Comparison of ENCODE assay signal across 8 mouse cellular contexts in the genomic region with DNA sequence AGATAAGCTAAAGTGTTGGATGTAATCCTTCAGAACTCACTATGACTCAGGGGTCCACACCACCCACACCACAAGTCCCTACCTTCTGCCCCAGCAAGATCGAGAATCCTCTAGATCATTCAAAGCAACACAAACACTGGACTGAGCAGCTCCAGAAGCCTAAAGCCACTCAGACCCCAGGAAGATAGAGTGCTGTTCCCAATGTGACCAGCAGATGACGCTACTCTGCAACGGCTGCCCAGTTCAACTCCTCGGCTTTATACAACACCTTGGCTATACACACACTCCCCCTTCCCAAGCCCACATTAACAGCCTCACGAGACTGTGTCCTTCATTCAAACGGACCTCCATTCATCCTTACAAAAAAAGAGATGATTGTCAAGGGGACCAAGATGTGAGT. TPM values are rescaled to one million over a fixed set of nuclear protein-coding genes. Genes with fewer than 3 reads are reported as not detected.
DNase-seq lines count a peak whose midpoint lies in the region; ATAC-seq and TF ChIP-seq lines count a peak whose summit lies in the region.

No protein-coding gene starts in this region.

- WGBS in hindbrain, postnatal 0 days: 33% methylated on average over 6 of the region's 6 CpGs
- WGBS in hindbrain, embryonic 10.5 days: 41% methylated on average over 6 of the region's 6 CpGs
- 37% methylated on average over 6 of the region's 6 CpGs for WGBS in lung, embryonic 14.5 days
- 30% methylated on average over 6 of the region's 6 CpGs for WGBS in forebrain, embryonic 16.5 days

- TF ChIP-seq CTCF in hindbrain, postnatal 0 days (IDR thresholded peaks at IDR 0.05; ENCODE audit: low read depth): peak; percentile 64
- peak; percentile 50 for TF ChIP-seq CTCF in lung, embryonic 14.5 days (IDR thresholded peaks at IDR 0.05; ENCODE audit: low read depth)

- no peak for ATAC-seq in hindbrain, postnatal 0 days
- ATAC-seq in erythroblast, adult 5-6 weeks (replicated peaks; ENCODE audit: low FRiP score, poor library complexity, severe bottlenecking): peak; percentile 84
- no peak for ATAC-seq in lung, embryonic 14.5 days (ENCODE audit: insufficient read depth)
- no peak for ATAC-seq in forebrain, embryonic 16.5 days

- no peak overlapping the region for H3K9ac ChIP-seq in hindbrain, postnatal 0 days (replicated peaks; ENCODE audit: low read length)
- no peak overlapping the region for H3K9ac ChIP-seq in lung, embryonic 14.5 days
- no peak overlapping the region for H3K9ac ChIP-seq in forebrain, embryonic 16.5 days (replicated peaks; ENCODE audit: low read depth, low read length)

- H3K4me1 ChIP-seq in hindbrain, postnatal 0 days (ENCODE audit: insufficient read depth, low read length): no peaks in the 10 kb centered on the region
- H3K4me1 ChIP-seq in hindbrain, embryonic 10.5 days (replicated peaks): 0 out of 2 replicates have a peak, but pooled peaks cover 9% of the 10 kb centered on the region
- 0 out of 2 replicates have a peak, but pooled peaks cover 5% of the 10 kb centered on the region for H3K4me1 ChIP-seq in lung, embryonic 14.5 days (ENCODE audit: insufficient read depth)
- no peaks in the 10 kb centered on the region for H3K4me1 ChIP-seq in forebrain, embryonic 16.5 days (replicated peaks; ENCODE audit: control insufficient read depth, insufficient read depth, low read length)

- no peak overlapping the region for H3K4me2 ChIP-seq in hindbrain, postnatal 0 days (ENCODE audit: low read depth, low read length)
- H3K4me2 ChIP-seq in lung, embryonic 14.5 days: no peak overlapping the region
- H3K4me2 ChIP-seq in forebrain, embryonic 16.5 days (ENCODE audit: low read length): no peak overlapping the region

- no peaks in the 10 kb centered on the region for H3K36me3 ChIP-seq in hindbrain, postnatal 0 days (ENCODE audit: insufficient read depth, low read length)
- H3K36me3 ChIP-seq in hindbrain, embryonic 10.5 days: no peaks in the 10 kb centered on the region
- H3K36me3 ChIP-seq in lung, embryonic 14.5 days (ENCODE audit: insufficient read depth): no peaks in the 10 kb centered on the region
- no peaks in the 10 kb centered on the region for H3K36me3 ChIP-seq in forebrain, embryonic 16.5 days (ENCODE audit: control insufficient read depth, insufficient read depth)

- H3K4me3 ChIP-seq in hindbrain, postnatal 0 days (ENCODE audit: low read length): no peak overlapping the region
- H3K4me3 ChIP-seq in hindbrain, embryonic 10.5 days: no peak overlapping the region
- H3K4me3 ChIP-seq in lung, embryonic 14.5 days (ENCODE audit: low read depth, low read length): no peak overlapping the region
- H3K4me3 ChIP-seq in forebrain, embryonic 16.5 days (replicated peaks; ENCODE audit: low read length): no peak overlapping the region

- no peak overlapping the region for H3K27ac ChIP-seq in hindbrain, postnatal 0 days
- no peak overlapping the region for H3K27ac ChIP-seq in hindbrain, embryonic 10.5 days
- no peak overlapping the region for H3K27ac ChIP-seq in lung, embryonic 14.5 days (ENCODE audit: low read depth)
- H3K27ac ChIP-seq in forebrain, embryonic 16.5 days (ENCODE audit: low read length): no peak overlapping the region

- DNase-seq in hindbrain, postnatal 0 days (ENCODE audit: low spot score): no peak
- DNase-seq in hindbrain, embryonic 10.5 days (ENCODE audit: low spot score): no peak
- DNase-seq in B cell, adult 2 months: peak; percentile 62 to 66
- peak; percentile 85 for DNase-seq in MEL-GATA-1-ER (ENCODE audit: extremely low read depth, low read depth)
- DNase-seq in lung, embryonic 14.5 days: no peak
- peak; percentile 37 to 50 for DNase-seq in thymus, postnatal 36 days

- H3K27me3 ChIP-seq in hindbrain, postnatal 0 days (ENCODE audit: insufficient read depth, low read length): no peaks in the 10 kb centered on the region
- no peaks in the 10 kb centered on the region for H3K27me3 ChIP-seq in hindbrain, embryonic 10.5 days (ENCODE audit: insufficient read depth, poor library complexity, severe bottlenecking)
- no peaks in the 10 kb centered on the region for H3K27me3 ChIP-seq in lung, embryonic 14.5 days (ENCODE audit: insufficient read depth, low read length)
- no peaks in the 10 kb centered on the region for H3K27me3 ChIP-seq in forebrain, embryonic 16.5 days (replicated peaks; ENCODE audit: control insufficient read depth, insufficient read depth, low read length)

- H3K9me3 ChIP-seq in hindbrain, postnatal 0 days (ENCODE audit: low read length): no peaks in the 10 kb centered on the region
- H3K9me3 ChIP-seq in hindbrain, embryonic 10.5 days: no peaks in the 10 kb centered on the region
- no peaks in the 10 kb centered on the region for H3K9me3 ChIP-seq in lung, embryonic 14.5 days (ENCODE audit: low read depth, low read length)
- no peaks in the 10 kb centered on the region for H3K9me3 ChIP-seq in forebrain, embryonic 16.5 days (ENCODE audit: control insufficient read depth, low read length)

RNA-seq across cellular contexts. Expression of a gene that starts 8.2 kb away (rescaled TPM):
- total RNA-seq in hindbrain, postnatal 0 days (2014; rRNA removed): 338 and 342 TPM in 2 replicates
- polyA plus RNA-seq in hindbrain, postnatal 0 days (2015; fragmentation: Nextera tagmentation; extraction: Ambion mirVana): 171 and 184 TPM in 2 replicates
- 8.8 and 20.4 TPM in 2 replicates for polyA plus RNA-seq in hindbrain, embryonic 10.5 days (2016; fragmentation: Nextera tagmentation; extraction: Ambion mirVana)
- total RNA-seq in erythroblast, adult 5-6 weeks (2015; ENCODE audit: low replicate concordance): 5.0 TPM in 2 replicates
- total RNA-seq in erythroblast, adult 5-6 weeks (2017; ENCODE audit: low replicate concordance): 2.3 and 4.6 TPM in 2 replicates
- polyA plus RNA-seq in lung, embryonic 14.5 days (2014; fragmentation: Nextera tagmentation; extraction: Ambion mirVana): 1.9 and 2.0 TPM in 2 replicates
- polyA plus RNA-seq in forebrain, embryonic 16.5 days (2015; fragmentation: Nextera tagmentation; extraction: Ambion mirVana): 62.8 and 90.9 TPM in 2 replicates

RNA-seq across cellular contexts. Expression of a gene that starts 20.1 kb away (rescaled TPM):
- 0.31 and 0.68 TPM in 2 replicates for total RNA-seq in hindbrain, postnatal 0 days (2014; rRNA removed)
- 0.39 and 0.41 TPM in 2 replicates for polyA plus RNA-seq in hindbrain, postnatal 0 days (2015; fragmentation: Nextera tagmentation; extraction: Ambion mirVana)
- polyA plus RNA-seq in hindbrain, embryonic 10.5 days (2016; fragmentation: Nextera tagmentation; extraction: Ambion mirVana): 0.14 and 0.47 TPM in 2 replicates
- 0.38 and 2.1 TPM in 2 replicates for total RNA-seq in erythroblast, adult 5-6 weeks (2015; ENCODE audit: low replicate concordance)
- total RNA-seq in erythroblast, adult 5-6 weeks (2017; ENCODE audit: low replicate concordance): 2.7 and 3.6 TPM in 2 replicates
- 0.66 and 0.78 TPM in 2 replicates for polyA plus RNA-seq in lung, embryonic 14.5 days (2014; fragmentation: Nextera tagmentation; extraction: Ambion mirVana)
- 0.10 and 0.11 TPM in 2 replicates for polyA plus RNA-seq in forebrain, embryonic 16.5 days (2015; fragmentation: Nextera tagmentation; extraction: Ambion mirVana)

RNA-seq across cellular contexts. Expression of a gene that starts 39.4 kb away (rescaled TPM):
- 0.42 and 1.0 TPM in 2 replicates for total RNA-seq in hindbrain, postnatal 0 days (2014; rRNA removed)
- 0.73 and 0.83 TPM in 2 replicates for polyA plus RNA-seq in hindbrain, postnatal 0 days (2015; fragmentation: Nextera tagmentation; extraction: Ambion mirVana)
- polyA plus RNA-seq in hindbrain, embryonic 10.5 days (2016; fragmentation: Nextera tagmentation; extraction: Ambion mirVana): 0.06 and 0.33 TPM in 2 replicates
- 0.84 TPM in 1 of 2 replicates, not detected in the other for total RNA-seq in erythroblast, adult 5-6 weeks (2015; ENCODE audit: low replicate concordance)
- 2.5 TPM in 1 of 2 replicates, not detected in the other for total RNA-seq in erythroblast, adult 5-6 weeks (2017; ENCODE audit: low replicate concordance)
- 1.9 TPM in 2 replicates for polyA plus RNA-seq in lung, embryonic 14.5 days (2014; fragmentation: Nextera tagmentation; extraction: Ambion mirVana)
- 0.11 and 0.55 TPM in 2 replicates for polyA plus RNA-seq in forebrain, embryonic 16.5 days (2015; fragmentation: Nextera tagmentation; extraction: Ambion mirVana)

RNA-seq across cellular contexts. Expression of a gene that starts 57.9 kb away (rescaled TPM):
- total RNA-seq in hindbrain, postnatal 0 days (2014; rRNA removed): 74.4 and 80.8 TPM in 2 replicates
- 46.6 and 49.0 TPM in 2 replicates for polyA plus RNA-seq in hindbrain, postnatal 0 days (2015; fragmentation: Nextera tagmentation; extraction: Ambion mirVana)
- polyA plus RNA-seq in hindbrain, embryonic 10.5 days (2016; fragmentation: Nextera tagmentation; extraction: Ambion mirVana): 46.9 and 51.7 TPM in 2 replicates
- total RNA-seq in erythroblast, adult 5-6 weeks (2015; ENCODE audit: low replicate concordance): 3.8 TPM in 2 replicates
- total RNA-seq in erythroblast, adult 5-6 weeks (2017; ENCODE audit: low replicate concordance): 5.2 and 7.0 TPM in 2 replicates
- polyA plus RNA-seq in lung, embryonic 14.5 days (2014; fragmentation: Nextera tagmentation; extraction: Ambion mirVana): 31.3 and 33.4 TPM in 2 replicates
- 92.2 and 92.5 TPM in 2 replicates for polyA plus RNA-seq in forebrain, embryonic 16.5 days (2015; fragmentation: Nextera tagmentation; extraction: Ambion mirVana)

Comparison
In these comparisons a context has a peak if more than half of its experiments do, and no peak if none do; other contexts are left out.
1. DNase-seq: peak in B cell, adult 2 months (2 of 2), MEL-GATA-1-ER (single experiment) and thymus, postnatal 36 days (2 of 2); none in hindbrain, postnatal 0 days (single experiment), hindbrain, embryonic 10.5 days (single experiment) and lung, embryonic 14.5 days (single experiment).